In genomic region chr12:86082481-86083012, GRCm38 (mm10) we compare ENCODE assay signal across 8 mouse cellular contexts. TPM values are rescaled to one million over a fixed set of nuclear protein-coding genes. Genes with fewer than 3 reads are reported as not detected.
A peak's percentile ranks its signal among the peaks of the same experiment; 100 is the strongest.
DNase-seq lines count a peak whose midpoint lies in the region; ATAC-seq and TF ChIP-seq lines count a peak whose summit lies in the region.

Gene Ift43 (plus strand): TSS chr12:86082541.

- H3K4me3 ChIP-seq in C2C12 (ENCODE audit: insufficient read depth, poor library complexity, severe bottlenecking): peak within 1 kb of the TSS; percentile 60
- peak within 1 kb of the TSS; percentile 48 for H3K4me3 ChIP-seq in bone marrow, adult 2 months (replicated peaks; ENCODE audit: control insufficient read depth, low read depth, low read length)
- H3K4me3 ChIP-seq in embryonic fibroblast, embryonic 13.5 days (ENCODE audit: insufficient read depth, low read length): peak within 1 kb of the TSS; percentile 77
- H3K4me3 ChIP-seq in heart, embryonic 12.5 days: peak within 1 kb of the TSS; percentile 84
- peak within 1 kb of the TSS; percentile 68 for H3K4me3 ChIP-seq in kidney, embryonic 16.5 days (ENCODE audit: low read length)
- H3K4me3 ChIP-seq in liver, embryonic 13.5 days (replicated peaks): peak within 1 kb of the TSS; percentile 60
- H3K4me3 ChIP-seq in neural tube, embryonic 12.5 days: peak within 1 kb of the TSS; percentile 69

- H3K27ac ChIP-seq in bone marrow, adult 2 months (ENCODE audit: control insufficient read depth, insufficient read depth, low read depth, low read length, poor library complexity): no peak within 1 kb of the TSS
- H3K27ac ChIP-seq in embryonic fibroblast, embryonic 13.5 days (ENCODE audit: insufficient read depth, low read length): peak within 1 kb of the TSS; percentile 23
- peak within 1 kb of the TSS; percentile 56 for H3K27ac ChIP-seq in heart, embryonic 12.5 days (ENCODE audit: poor library complexity, severe bottlenecking)
- no peak within 1 kb of the TSS for H3K27ac ChIP-seq in kidney, embryonic 16.5 days (ENCODE audit: low read length)
- no peak within 1 kb of the TSS for H3K27ac ChIP-seq in liver, embryonic 13.5 days
- H3K27ac ChIP-seq in neural tube, embryonic 12.5 days: no peak within 1 kb of the TSS

- peak within 1 kb of the TSS; percentile 55 for H3ac ChIP-seq in C2C12 (ENCODE audit: control insufficient read depth, insufficient read length, low read depth)

- no peak for TF ChIP-seq POLR2A in bone marrow, adult 2 months (IDR thresholded peaks at IDR 0.05; ENCODE audit: borderline replicate concordance, control insufficient read depth, low read depth, low read length)
- TF ChIP-seq POLR2A in embryonic fibroblast, embryonic 13.5 days (IDR thresholded peaks at IDR 0.05; ENCODE audit: low read depth, low read length): peak; percentile 71

- H3K27me3 ChIP-seq in C2C12 (ENCODE audit: control insufficient read depth, insufficient read depth, insufficient read length): no peaks in the 10 kb centered on the region
- no peaks in the 10 kb centered on the region for H3K27me3 ChIP-seq in heart, embryonic 12.5 days (replicated peaks)
- H3K27me3 ChIP-seq in kidney, embryonic 16.5 days (ENCODE audit: insufficient read depth, low read length): 0 out of 2 replicates have a peak, but pooled peaks cover 4% of the 10 kb centered on the region
- H3K27me3 ChIP-seq in liver, embryonic 13.5 days: peaks cover 59% of the 10 kb centered on the region
- H3K27me3 ChIP-seq in neural tube, embryonic 12.5 days (replicated peaks): no peaks in the 10 kb centered on the region

- H3K9me3 ChIP-seq in heart, embryonic 12.5 days (replicated peaks): no peaks in the 10 kb centered on the region
- no peaks in the 10 kb centered on the region for H3K9me3 ChIP-seq in kidney, embryonic 16.5 days (ENCODE audit: low read length)
- no peaks in the 10 kb centered on the region for H3K9me3 ChIP-seq in liver, embryonic 13.5 days (replicated peaks)
- no peaks in the 10 kb centered on the region for H3K9me3 ChIP-seq in neural tube, embryonic 12.5 days

- peaks cover 12% of the 10 kb centered on the region for H3K36me3 ChIP-seq in C2C12 (ENCODE audit: control insufficient read depth, insufficient read depth)
- H3K36me3 ChIP-seq in heart, embryonic 12.5 days: peaks cover 17% of the 10 kb centered on the region
- H3K36me3 ChIP-seq in kidney, embryonic 16.5 days (ENCODE audit: insufficient read depth, low read length): no peaks in the 10 kb centered on the region
- 0 out of 2 replicates have a peak, but pooled peaks cover 2% of the 10 kb centered on the region for H3K36me3 ChIP-seq in liver, embryonic 13.5 days
- H3K36me3 ChIP-seq in neural tube, embryonic 12.5 days: peaks cover 11% of the 10 kb centered on the region; the same call in 1 of the 2 replicates

- 0 out of 2 replicates have a peak, but pooled peaks have one; percentile 13 for ATAC-seq in heart, embryonic 12.5 days (ENCODE audit: insufficient number of reproducible peaks, low FRiP score)
- peak; percentile 55 for ATAC-seq in kidney, embryonic 16.5 days (ENCODE audit: low FRiP score, low TSS enrichment)
- ATAC-seq in liver, embryonic 13.5 days (ENCODE audit: low read depth): no peak
- ATAC-seq in neural tube, embryonic 12.5 days (ENCODE audit: low FRiP score, low read depth): peak; percentile 46; the same call in 1 of the 2 replicates

- H3K79me3 ChIP-seq in C2C12 (ENCODE audit: low read depth): peaks cover 8% of the 10 kb centered on the region

- no peak for TF ChIP-seq CTCF in C2C12 (IDR thresholded peaks at IDR 0.05; ENCODE audit: control insufficient read depth, insufficient read depth, insufficient read length)
- TF ChIP-seq CTCF in bone marrow, adult 2 months (IDR thresholded peaks at IDR 0.05; ENCODE audit: control insufficient read depth, insufficient read depth, low read length): no peak
- no peak for TF ChIP-seq CTCF in embryonic fibroblast, embryonic 13.5 days (IDR thresholded peaks at IDR 0.05; ENCODE audit: borderline replicate concordance, insufficient read depth, low read length)

- no peak for DNase-seq in liver, embryonic 13.5 days
- DNase-seq in thymus, postnatal 14 days: peak; percentile 24

- 3% methylated on average over 35 of the region's 35 CpGs for WGBS in bone marrow, adult 2 months
- under 1% methylated on average over 35 of the region's 35 CpGs for whole genome bisulfite sequencing in heart, embryonic 12.5 days
- under 1% methylated on average over 35 of the region's 35 CpGs for WGBS in kidney, embryonic 16.5 days
- 1% methylated on average over 35 of the region's 35 CpGs for WGBS in liver, embryonic 13.5 days (ENCODE audit: insufficient replicate concordance)
- WGBS in neural tube, embryonic 12.5 days: under 1% methylated on average over 35 of the region's 35 CpGs

- H3K4me2 ChIP-seq in heart, embryonic 12.5 days: peak within 1 kb of the TSS; percentile 79
- peak within 1 kb of the TSS; percentile 59 for H3K4me2 ChIP-seq in kidney, embryonic 16.5 days (replicated peaks; ENCODE audit: low read depth, low read length)
- peak within 1 kb of the TSS; percentile 65 for H3K4me2 ChIP-seq in liver, embryonic 13.5 days
- H3K4me2 ChIP-seq in neural tube, embryonic 12.5 days (replicated peaks): peak within 1 kb of the TSS; percentile 76

- no peaks in the 10 kb centered on the region for H3K4me1 ChIP-seq in bone marrow, adult 2 months (ENCODE audit: control insufficient read depth, insufficient read depth, low read length)
- peaks cover 6% of the 10 kb centered on the region for H3K4me1 ChIP-seq in embryonic fibroblast, embryonic 13.5 days (ENCODE audit: control insufficient read depth, insufficient read depth, low read length)
- H3K4me1 ChIP-seq in heart, embryonic 12.5 days (replicated peaks): peaks cover 27% of the 10 kb centered on the region
- H3K4me1 ChIP-seq in kidney, embryonic 16.5 days (ENCODE audit: insufficient read depth, low read length): peaks cover 17% of the 10 kb centered on the region
- peaks cover 7% of the 10 kb centered on the region for H3K4me1 ChIP-seq in liver, embryonic 13.5 days (replicated peaks)
- H3K4me1 ChIP-seq in neural tube, embryonic 12.5 days: peaks cover 16% of the 10 kb centered on the region

- H3K79me2 ChIP-seq in C2C12 (ENCODE audit: control insufficient read depth, insufficient read depth): peaks cover 28% of the 10 kb centered on the region

- peak within 1 kb of the TSS; percentile 77 for H3K9ac ChIP-seq in heart, embryonic 12.5 days
- peak within 1 kb of the TSS; percentile 67 for H3K9ac ChIP-seq in kidney, embryonic 16.5 days (replicated peaks; ENCODE audit: low read length)
- peak within 1 kb of the TSS; percentile 36; the same call in 1 of the 2 replicates for H3K9ac ChIP-seq in liver, embryonic 13.5 days
- peak within 1 kb of the TSS; percentile 54 for H3K9ac ChIP-seq in neural tube, embryonic 12.5 days

TF ChIP-seq in C2C12, 6 proteins besides CTCF, POLR2A, EP300 and RAD21:
- no peak for TF ChIP-seq USF1 (IDR thresholded peaks at IDR 0.05; ENCODE audit: low read depth)
- TF ChIP-seq MYOG (IDR thresholded peaks at IDR 0.05; ENCODE audit: control insufficient read depth, extremely low read depth, insufficient read length): no peak
- TF ChIP-seq CEBPB (IDR thresholded peaks at IDR 0.05; ENCODE audit: low read depth): no peak
- TF ChIP-seq FOSL1 (IDR thresholded peaks at IDR 0.05; ENCODE audit: insufficient read depth, low read length, poor library complexity, severe bottlenecking): no peak
- TF ChIP-seq MAX (IDR thresholded peaks at IDR 0.05): no peak
- no peak for TF ChIP-seq MYOD1 (IDR thresholded peaks at IDR 0.05; ENCODE audit: control insufficient read depth, insufficient read length, low read depth)

RNA-seq across cellular contexts. Expression of gene Ift43, which starts in this region (rescaled TPM):
- 45.1 TPM for polyA plus RNA-seq in C2C12 (2012; fragmentation: generic; extraction: Trizol)
- polyA plus RNA-seq in bone marrow, adult 2 months (2011; ENCODE audit: insufficient read depth, insufficient read length, low replicate concordance, missing spikeins): 5.3 TPM in 1 of 2 replicates, not detected in the other
- 44.2 and 52.6 TPM in 2 replicates for polyA plus RNA-seq in embryonic fibroblast, embryonic 13.5 days (2011; ENCODE audit: insufficient read length, low read depth, missing spikeins)
- 113 and 118 TPM in 2 replicates for polyA plus RNA-seq in heart, embryonic 12.5 days (2016; fragmentation: Nextera tagmentation; extraction: Ambion mirVana)
- polyA plus RNA-seq in kidney, embryonic 16.5 days (2015; fragmentation: Nextera tagmentation; extraction: Ambion mirVana): 74.7 and 76.7 TPM in 2 replicates
- polyA plus RNA-seq in liver, embryonic 13.5 days (2015; fragmentation: Nextera tagmentation; extraction: Ambion mirVana): 8.6 and 10.3 TPM in 2 replicates
- polyA plus RNA-seq in neural tube, embryonic 12.5 days (2016; fragmentation: Nextera tagmentation; extraction: Ambion mirVana): 81.3 and 84.2 TPM in 2 replicates

Comparison
In these comparisons a context has a peak if more than half of its experiments do, and no peak if none do; other contexts are left out.
1. H3K27ac ChIP-seq: peak in embryonic fibroblast, embryonic 13.5 days (single experiment) and heart, embryonic 12.5 days (single experiment); none in bone marrow, adult 2 months (single experiment), kidney, embryonic 16.5 days (single experiment), liver, embryonic 13.5 days (single experiment) and neural tube, embryonic 12.5 days (single experiment).
2. Peak in every context shown above with its lines, with median percentiles within 50 percentile points of each other: H3K4me3 ChIP-seq, H3K4me2 ChIP-seq and H3K9ac ChIP-seq.